Mouse (Mus musculus): ENCODE results near the gene Slc22a4.
"Not testable (repeated sequence)": the region's sequence is repeated elsewhere in the genome, so short reads cannot be mapped to it uniquely, and the experiment has no call there.

The Slc22a4 gene

DNA sequence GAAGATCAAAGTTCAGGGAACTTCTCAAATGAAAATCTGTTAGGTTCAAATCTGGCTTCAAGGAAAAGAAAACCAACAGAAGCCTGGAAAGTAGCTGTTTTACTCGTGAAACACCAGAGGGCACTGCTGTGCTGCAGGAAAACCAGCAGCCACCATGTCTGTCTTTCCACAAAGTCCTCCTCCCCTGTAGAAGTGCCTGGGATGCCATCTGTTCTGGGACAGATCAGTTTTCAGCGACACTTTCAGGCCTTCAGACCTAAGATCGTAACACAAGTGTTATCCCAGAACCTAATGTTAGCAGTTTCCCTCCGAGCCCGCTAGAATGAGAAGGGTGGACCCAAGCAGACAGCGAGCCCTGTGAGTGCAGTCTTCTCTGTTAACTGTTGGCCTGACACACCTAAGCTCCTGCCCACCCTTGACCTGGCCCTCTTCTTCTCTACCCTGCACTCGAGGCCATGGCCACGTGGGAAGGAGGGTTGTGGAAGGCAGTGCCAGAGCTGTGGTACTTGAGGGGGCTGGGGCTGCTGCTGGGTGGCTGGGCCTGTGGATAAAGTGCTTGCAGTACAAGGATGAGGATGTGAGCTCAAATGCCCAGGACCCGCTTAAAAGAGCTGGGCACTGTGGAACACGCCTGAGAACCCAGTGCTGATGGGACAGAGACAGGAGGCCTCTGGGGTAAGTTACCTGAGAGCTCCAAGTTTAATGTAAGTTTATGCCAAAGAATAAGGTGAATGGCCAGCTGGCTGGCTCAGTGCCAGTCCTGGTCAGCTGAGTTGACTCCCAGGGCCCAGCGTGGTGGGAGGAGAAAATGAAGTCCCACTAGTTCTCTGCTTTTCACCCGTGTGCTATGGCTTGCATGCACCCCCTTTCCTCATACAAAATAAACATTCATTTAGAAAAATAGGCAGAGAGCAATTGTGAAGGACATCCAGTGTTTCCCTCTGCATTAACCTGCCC, 24.9 kb downstream of the Slc22a4 start:
- peak; percentile 45 for DNase-seq

DNA sequence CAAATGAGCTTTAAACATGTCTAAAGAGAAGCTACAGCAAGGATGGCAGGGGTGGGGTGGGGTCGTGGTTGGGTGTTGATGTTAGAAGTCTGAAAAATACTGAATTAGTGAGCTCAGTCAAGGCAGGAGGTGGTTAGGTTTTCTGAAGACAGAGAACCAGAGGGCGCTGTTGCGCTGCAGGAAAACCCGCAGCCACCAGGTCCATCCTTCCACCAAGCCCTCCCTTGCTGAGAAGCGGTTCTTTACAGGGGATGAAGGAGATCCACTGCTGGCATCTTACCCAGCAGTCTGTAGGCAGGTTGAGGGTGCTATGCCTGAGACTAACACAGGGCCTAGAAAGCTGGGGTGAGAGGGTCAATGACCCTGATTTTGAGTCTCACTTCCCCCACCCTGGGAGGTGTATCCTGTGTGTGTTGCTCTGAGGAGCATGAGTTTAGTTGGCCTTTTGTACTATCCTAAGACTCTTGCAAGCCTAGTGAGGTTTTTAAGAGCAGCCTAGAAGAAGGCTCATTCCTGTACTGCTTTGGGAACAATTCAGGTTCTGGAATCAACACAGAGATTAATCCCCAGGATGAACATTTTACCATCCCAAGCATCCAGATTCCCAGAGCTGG, 25.6 kb downstream of the Slc22a4 start:
- DNase-seq, result peak; percentile 19 to 24

DNA sequence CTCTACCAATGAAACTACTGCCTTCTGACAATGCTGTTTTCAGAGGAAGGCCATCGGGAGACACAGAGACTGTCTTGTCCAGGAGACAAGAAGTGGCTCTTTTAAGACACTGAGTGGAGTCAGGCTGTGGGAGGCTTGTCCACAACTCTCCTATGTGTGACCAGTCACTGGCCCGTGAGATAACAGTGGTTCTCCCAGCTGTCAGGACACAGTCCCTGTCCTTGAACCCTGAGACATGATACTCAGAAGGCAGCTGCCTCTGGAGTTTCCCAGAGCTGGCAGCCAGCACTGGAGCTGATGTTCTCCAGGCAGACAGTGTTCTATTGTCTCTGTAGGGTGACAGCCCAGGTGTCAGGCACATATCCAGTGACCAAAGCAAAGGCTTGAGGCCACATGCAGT, 30.2 kb downstream of the Slc22a4 start:
- DNase-seq, result no peak

DNA sequence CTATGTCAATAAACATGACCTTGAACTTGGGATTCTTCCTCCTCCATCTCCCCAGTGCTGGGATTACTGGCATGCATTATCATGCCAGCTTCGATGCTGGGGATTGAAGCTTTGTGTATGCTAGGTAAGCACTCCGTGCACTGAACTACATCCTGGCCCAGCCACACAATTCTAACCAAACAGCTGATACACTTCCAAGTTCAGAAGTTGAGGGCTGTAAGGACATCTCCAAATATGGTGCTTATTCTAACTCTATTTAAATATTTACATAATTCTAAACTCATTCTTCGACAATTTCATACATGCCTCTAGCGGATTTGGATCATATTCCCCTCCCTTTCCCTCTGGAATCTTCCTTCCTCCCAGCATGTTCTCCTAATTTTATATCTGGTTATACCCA, 35.6 kb downstream of the Slc22a4 start:
- DNase-seq, result no peak

DNA sequence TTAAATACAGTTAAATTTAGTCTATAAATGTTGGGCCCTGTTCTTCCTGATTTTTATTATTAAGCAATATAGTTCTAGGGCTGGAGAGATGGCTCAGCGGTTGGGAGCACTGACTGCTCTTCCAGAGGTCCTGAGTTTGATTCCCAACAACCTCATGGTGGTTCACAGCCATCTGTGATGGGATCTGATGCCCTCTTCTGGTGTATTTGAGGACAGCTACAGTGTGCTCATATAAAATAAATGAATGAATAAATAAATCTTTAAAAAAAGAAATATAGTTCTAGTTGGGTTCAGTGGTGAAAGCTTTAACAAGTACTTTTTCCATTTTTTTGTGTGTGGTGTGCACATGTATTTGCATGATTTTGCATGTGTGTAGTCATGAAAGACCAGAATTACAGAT, 38.7 kb downstream of the Slc22a4 start:
- DNase-seq, result no peak

DNA sequence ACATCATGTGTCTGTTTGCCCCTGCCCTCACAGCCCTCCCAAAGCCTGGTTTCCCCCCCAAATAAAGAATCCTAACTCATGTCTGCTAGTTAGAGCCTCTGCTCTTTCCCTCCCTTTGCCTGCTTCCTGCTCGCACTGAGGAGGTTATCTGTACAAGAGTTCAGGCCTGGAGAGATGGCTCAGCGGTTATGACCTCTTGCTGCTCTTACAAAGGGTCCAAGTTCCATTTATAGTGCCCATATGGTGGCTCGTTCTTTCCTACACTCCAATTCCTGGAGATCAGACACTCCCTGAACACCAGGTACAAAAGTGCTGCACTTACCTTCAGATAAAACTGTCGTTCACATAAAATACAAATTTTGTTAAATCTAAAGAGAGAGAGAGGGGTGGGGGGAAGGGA, 39.8 kb downstream of the Slc22a4 start:
- no peak for DNase-seq

DNA sequence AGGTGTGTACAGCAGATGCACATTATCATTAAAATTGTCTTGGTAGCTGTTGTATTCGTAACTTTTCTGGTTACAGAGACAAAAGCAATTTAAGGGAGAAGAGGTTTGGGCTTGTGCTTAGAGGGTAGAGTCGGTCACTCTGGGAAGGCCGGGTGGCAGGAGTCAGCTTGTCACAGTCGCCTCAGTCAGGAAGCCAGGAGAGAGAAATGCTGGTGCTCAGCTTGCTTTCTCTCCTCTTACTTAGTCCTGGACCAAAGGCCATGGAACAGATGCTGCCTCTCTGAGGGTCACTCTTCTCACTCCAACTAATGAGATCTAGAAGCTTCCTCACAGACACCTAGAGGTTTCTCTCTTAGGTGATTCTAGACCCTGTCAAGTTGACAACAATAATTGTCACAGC, 46.5 kb downstream of the Slc22a4 start:
- no peak for DNase-seq

DNA sequence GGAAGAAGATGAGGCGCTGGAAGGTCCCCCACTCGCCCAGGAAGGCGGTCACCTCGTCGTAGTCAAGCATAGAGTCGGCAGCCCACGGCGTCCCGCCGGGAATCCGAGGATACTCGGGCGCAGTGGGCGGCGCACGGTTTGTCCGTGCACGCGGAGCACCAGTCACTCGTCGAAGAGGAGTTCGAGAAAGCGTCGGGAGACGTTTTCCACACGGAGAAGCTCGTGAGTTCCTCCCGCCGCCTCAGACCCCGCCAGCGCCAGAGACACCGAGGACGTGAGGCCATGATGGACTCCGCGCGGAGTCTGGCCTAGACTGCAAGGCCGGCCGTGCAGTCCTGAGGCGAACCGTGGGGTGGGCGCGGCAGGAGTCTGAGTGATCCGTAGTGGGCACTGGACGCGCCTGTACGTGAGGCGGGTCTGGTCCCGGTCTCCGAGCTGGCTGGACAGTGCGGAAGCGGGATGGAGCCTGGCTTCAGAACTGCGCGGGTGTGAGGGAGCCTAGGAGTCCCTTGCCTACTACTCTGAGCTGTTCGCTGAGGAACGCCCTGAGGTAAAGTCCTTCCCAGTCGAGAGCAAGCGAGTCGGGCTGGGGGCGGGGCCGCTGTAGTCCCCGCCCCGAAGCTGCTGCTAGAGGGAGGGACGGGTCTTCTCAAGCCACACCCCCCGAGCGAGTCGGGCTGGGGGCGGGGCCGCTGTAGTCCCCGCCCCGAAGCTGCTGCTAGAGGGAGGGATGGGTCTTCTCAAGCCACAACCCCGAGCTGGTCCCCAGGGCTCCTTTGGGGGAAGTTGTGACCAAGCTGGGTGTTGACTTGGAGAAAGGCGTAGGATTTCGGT, 47.9 kb downstream of the Slc22a4 start, which contains the start of gene Slc22a21:
Gene Slc22a21, minus strand, starts transcription at position 545 of the 834 bp plus-strand sequence.
- DNase-seq, result peak; percentile 86 to 88

DNA sequence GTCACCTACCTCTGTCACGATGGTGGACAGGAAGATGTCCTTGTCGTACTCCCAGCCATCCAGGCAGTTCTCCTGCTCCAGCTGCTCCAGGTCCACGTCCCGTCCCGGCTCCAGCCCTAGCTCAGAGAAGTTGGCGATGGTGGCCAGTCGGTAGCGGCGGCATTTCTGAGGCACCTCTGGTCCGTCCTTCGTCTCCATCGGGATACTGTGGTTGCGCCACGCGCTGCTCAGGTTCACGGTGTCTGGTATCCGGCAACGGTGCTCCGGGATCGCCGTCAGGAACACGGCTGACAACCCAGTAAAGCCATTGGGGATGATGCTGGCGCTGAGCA, 48.5 kb downstream of the Slc22a4 start:
- peak in 1 of 2 experiments; percentile 27 for DNase-seq

DNA sequence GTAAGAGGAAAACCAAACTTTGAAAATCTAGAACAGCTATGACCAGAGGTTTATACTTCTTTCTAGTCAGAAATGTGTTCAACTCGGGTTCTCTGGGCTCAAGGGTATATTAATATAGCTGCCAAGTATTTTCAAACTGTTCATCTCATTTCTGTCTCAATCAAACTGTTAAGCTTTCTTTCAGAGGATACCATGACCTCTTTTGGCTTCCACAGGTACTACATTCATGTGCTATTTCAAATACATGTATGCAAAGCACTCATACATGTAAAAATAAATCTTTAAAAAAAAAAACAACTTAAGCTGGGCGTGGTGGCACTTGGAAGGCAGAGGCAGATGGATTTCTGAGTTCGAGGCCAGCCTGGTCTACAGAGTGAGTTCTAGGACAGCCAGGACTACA, 50.2 kb downstream of the Slc22a4 start:
- no peak for DNase-seq

DNA sequence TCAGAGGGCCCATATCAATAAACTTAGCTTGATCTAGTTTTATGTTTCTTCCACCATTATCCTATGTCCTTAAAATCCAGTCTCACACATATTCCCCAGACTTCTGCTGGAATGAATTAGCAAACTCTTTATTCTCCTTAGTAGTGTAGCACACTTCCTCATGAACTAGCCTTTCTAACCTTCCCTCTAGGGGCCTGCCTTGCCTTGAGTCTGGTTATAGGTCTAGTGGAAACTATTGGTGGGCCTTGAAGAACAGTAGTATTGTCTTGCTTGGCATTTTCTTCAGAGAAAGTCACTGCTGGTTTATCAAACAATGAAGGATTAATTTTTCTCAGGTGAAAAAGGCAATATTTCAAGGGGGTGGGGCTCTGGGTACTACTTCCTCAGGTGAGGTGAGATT, 52.3 kb downstream of the Slc22a4 start:
- DNase-seq, result no peak

DNA sequence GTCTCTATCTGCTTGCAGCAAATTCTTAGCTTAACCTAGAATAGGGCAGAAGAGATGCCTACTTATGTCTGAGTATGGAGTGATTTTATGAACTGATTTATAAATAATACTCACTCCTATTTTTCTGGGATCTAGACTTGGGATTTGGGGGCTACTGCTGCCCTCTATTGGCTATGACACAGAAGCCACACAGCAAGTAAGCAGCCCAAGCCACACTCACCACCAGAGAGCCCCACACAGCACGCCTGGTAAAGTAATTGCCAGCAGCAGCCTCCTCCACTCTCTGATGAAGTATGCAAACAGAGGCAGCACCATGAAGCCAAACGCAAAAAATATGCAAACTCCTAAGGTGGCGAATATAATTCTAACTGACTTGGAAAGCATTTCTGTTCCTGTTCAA, 68.9 kb downstream of the Slc22a4 start:
- no peak for DNase-seq

DNA sequence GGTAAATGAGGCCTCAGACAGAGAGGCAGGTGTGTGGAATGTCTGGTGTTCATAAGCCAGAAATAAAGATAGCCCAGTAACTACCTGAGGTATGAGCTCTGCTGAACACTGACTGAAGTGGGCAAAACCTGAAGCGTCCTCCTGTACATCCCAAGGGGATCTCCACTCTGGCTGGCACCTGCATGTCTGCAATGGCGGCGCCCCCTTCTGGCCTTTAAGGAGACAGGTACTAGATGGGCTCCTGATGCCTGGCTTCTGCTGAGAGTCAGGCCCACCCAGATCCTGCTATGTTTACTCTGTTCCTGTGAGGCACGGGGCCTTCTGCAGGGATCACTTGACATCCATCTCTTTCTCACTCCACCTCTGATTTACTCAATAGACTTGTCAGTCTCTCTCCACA, 69.7 kb downstream of the Slc22a4 start:
- DNase-seq, result peak; percentile 53 to 63

DNA sequence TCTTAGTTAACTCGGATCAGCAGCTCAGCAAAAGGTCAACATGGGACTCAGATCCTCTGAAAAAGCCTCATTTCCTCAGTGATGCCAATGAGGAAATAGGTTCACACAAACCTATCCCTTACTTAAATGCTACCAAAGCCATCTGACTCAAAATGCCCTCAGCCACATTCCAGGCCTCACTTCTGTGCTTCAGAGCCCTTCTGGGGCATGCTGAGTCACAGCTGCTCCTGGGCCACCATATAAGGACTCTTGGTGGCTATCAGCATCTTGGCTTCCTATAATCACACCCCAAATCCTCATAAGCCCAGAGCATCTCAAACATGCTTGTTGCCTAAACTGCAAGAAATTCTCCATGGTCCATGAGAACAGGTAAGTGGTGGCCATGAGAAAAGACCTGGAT, 71.3 kb downstream of the Slc22a4 start:
- DNase-seq, result no peak

DNA sequence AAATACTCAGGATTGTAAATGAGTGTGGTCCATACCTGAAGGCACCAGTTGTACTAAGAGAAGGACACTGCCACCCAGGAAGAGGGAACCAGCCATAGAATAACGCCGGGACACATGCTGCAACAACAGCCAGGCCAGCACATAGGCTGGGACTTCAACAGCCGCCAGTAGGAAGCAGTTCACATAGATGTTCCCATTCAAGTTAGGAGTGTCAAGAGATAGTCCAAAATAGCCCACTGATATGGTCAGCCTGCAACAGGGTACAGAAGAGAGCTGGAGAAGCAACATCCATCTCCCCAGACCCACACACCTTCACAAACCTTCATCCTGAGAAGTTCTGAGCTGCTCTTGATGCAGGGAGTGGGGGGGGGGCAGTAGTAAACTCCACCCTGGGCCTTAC, 73.2 kb downstream of the Slc22a4 start:
- no peak for DNase-seq

DNA sequence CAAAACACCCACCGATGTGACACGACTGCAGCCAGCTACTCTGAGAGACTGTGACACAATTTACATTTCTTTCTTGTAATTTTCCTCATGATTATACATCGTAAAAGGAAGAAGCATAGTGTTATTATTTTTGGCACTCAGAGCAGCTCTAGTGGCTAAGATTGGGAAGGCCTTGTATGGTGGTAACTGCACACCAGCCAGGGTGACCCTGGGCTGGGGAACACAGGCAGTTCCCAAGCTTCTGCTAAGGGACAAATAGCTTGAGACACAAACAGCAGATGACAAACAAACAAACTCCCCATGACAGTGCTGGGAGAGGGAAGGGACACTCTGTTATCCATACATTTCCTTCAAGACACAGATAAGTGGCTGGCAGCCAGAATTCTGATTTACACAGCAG, 77.8 kb downstream of the Slc22a4 start:
- DNase-seq, result not testable (repeated sequence)
